Mouse (Mus musculus): ENCODE measurements around the gene Gm13275.
"Not testable (repeated sequence)": the region's sequence is repeated elsewhere in the genome, so short reads cannot be mapped to it uniquely, and the experiment has no call there.

Gm13275 gene

DNA sequence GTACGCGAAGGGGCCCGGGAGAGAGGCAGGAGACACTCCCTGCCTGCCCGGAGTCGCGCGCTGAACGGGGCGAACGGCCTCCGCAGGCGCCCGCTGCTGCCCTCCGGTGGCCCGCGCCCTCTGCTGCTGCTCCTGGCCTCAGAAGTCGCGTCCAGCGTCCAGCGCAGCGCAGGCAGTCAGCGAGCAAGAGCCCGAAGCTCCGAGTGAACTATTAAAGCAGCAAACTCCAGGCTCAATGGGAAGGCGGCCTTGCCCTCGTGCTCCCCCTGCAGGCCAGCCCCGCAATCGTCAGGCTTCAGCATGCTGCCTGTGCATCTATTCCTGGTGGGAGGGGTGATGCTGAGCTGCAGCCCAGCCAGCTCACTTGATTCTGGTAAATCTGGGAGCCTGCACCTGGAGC, 2.8 kb downstream of the Gm13275 start, which contains the start of gene Gm13279:
Gene Gm13279, plus strand, starts transcription at position 301 of the 400 bp plus-strand sequence.
- DNase-seq (ENCODE audit: low read depth, low spot score) = not testable (repeated sequence)

DNA sequence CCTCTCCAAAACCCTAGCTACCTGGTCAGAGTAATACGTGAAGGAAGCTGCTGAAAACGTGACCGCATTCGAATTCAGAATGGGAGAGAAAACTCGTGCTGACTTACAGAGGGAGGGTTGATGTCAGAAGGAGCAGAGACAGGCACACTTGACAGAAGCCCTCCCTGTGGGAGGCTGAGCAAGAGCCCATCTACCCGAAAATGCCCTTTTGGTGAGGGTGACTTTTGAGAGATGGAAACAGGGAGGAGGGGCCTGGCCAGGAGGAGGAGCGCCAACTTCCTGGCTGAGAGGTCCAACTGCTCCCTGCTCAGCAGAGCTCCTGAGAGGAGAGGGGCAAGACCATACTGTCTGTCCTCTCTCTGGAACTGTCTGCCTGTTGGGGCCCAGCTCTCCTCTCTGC, 5.1 kb downstream of the Gm13275 start, which contains the start of gene Gm13285:
Gene Gm13285, plus strand, starts transcription at position 301 of the 400 bp plus-strand sequence.
- DNase-seq (ENCODE audit: low read depth, low spot score) = not testable (repeated sequence)

DNA sequence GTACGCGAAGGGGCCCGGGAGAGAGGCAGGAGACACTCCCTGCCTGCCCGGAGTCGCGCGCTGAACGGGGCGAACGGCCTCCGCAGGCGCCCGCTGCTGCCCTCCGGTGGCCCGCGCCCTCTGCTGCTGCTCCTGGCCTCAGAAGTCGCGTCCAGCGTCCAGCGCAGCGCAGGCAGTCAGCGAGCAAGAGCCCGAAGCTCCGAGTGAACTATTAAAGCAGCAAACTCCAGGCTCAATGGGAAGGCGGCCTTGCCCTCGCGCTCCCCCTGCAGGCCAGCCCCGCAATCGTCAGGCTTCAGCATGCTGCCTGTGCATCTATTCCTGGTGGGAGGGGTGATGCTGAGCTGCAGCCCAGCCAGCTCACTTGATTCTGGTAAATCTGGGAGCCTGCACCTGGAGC, 8.7 kb downstream of the Gm13275 start, which contains the start of gene Gm13287:
Gene Gm13287, plus strand, starts transcription at position 301 of the 400 bp plus-strand sequence.
- not testable (repeated sequence) for DNase-seq (ENCODE audit: low read depth, low spot score)

DNA sequence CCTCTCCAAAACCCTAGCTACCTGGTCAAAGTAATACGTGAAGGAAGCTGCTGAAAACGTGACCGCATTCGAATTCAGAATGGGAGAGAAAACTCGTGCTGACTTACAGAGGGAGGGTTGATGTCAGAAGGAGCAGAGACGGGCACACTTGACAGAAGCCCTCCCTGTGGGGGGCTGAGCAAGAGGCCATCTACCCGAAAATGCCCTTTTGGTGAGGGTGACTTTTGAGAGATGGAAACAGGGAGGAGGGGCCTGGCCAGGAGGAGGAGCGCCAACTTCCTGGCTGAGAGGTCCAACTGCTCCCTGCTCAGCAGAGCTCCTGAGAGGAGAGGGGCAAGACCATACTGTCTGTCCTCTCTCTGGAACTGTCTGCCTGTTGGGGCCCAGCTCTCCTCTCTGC, 10.9 kb downstream of the Gm13275 start, which contains the start of gene Gm13288:
Gene Gm13288, plus strand, starts transcription at position 301 of the 400 bp plus-strand sequence.
- not testable (repeated sequence) for DNase-seq (ENCODE audit: low read depth, low spot score)

DNA sequence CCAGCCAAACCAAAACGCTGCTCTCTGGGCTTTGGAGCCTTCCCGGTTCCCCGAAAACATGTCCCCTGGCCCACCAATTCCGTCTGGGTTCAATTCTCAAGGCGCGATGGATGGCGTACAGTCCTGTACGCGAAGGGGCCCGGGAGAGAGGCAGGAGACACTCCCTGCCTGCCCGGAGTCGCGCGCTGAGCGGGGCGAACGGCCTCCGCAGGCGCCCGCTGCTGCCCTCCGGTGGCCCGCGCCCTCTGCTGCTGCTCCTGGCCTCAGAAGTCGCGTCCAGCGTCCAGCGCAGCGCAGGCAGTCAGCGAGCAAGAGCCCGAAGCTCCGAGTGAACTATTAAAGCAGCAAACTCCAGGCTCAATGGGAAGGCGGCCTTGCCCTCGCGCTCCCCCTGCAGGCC, 11.5 kb downstream of the Gm13275 start:
- DNase-seq (ENCODE audit: low read depth, low spot score) = not testable (repeated sequence)

DNA sequence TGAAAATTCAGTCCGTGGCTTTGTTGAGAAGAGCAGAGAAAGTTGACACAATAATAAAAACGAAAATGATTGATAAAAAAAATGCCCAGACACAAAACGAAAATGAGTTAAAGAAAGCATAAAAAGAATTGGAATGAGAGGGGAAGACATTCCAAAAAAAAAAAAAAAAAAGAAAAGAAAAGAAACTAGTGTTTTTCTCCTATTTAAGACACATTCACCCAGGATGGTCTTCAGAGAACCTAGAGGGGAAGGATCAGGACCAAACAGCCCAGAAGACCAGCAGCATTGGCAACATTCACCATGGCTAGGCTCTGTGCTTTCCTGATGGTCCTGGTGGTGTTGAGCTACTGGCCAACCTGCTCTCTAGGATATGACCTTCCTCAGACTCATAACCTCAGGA, 21.6 kb downstream of the Gm13275 start, which contains the start of gene Ifna7:
Gene Ifna7, plus strand, starts transcription at position 301 of the 400 bp plus-strand sequence.
- DNase-seq (ENCODE audit: low read depth, low spot score) = no peak

DNA sequence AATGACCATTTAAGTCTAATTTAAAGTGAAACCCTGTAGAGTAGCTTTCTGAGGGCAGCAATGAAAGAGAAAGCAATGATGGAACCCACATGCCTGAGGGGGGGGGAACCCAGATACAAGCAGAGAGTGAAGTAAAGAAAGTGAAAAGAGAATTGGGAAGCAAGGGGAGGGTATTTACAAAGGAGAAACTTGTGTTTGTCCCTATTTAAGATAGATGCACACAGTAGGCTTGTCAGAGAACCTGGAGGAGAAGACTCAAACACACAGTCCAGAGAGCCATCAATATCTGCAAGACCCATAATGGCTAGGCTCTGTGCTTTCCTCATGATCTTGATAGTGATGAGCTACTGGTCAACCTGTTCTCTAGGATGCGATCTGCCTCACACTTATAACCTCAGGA, 25.4 kb downstream of the Gm13275 start, which contains the start of gene Ifna11:
Gene Ifna11, plus strand, starts transcription at position 301 of the 400 bp plus-strand sequence.
- no peak for DNase-seq (ENCODE audit: low read depth, low spot score)

DNA sequence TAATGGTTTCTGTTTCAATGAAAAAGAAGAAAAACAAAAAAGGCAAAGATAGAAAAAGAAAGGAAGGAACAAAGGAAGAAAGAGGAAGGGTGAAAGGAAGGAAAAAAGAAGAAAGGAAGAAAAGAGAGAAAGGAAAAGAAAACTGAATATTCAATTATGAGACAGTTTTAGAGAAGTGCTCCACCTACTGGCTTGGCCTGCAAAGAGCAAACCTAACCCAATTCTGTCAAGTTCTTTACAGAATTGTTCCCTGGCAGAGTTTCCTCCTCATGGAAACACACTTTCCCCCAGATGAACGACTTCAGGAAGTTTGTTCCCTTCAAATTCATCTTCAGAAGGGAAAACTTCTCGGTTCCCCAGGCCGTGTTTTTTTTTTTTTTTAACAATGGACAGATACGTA, 28.7 kb downstream of the Gm13275 start:
- DNase-seq (ENCODE audit: low read depth, low spot score) = peak; percentile 29

DNA sequence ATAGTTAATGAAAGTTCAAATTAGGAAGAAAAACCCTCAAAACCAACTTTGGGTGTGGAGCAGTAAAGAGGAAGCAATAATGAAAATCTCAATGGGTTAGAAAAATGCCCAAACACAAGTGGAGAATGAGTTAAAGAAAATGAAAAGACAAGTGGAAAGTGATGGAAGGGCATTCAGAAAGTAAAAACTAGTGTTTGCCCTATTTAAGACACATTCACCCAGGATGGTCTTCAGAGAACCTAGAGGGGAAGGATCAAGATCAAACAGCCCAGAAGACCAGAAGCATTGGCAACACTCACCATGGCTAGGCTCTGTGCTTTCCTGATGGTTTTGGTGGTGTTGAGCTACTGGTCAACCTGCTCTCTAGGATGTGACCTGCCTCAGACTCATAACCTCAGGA, 32.8 kb downstream of the Gm13275 start, which contains the start of gene Ifna6:
Gene Ifna6, plus strand, starts transcription at position 301 of the 400 bp plus-strand sequence.
- DNase-seq (ENCODE audit: low read depth, low spot score) = not testable (repeated sequence)

DNA sequence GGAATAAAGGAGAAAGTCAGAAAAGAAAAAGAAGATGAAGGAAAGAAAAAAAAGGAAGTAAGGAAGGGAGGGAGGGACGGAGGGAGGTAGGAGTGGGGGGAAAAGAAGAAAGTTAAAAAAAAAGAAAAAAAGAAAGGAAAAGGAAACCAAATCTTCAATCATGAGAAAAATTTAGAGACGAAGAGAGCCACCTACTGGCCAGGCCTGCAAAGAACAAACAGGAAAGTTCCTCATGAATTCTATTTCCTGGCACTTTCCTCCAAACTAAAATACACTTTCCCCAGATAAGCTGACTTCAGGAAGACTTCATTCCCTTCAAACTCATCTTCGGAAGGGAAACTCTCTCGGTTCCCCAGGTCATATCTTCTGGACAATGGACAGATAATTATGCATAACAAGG, 36.2 kb downstream of the Gm13275 start:
- DNase-seq (ENCODE audit: low read depth, low spot score) = peak; percentile 37

DNA sequence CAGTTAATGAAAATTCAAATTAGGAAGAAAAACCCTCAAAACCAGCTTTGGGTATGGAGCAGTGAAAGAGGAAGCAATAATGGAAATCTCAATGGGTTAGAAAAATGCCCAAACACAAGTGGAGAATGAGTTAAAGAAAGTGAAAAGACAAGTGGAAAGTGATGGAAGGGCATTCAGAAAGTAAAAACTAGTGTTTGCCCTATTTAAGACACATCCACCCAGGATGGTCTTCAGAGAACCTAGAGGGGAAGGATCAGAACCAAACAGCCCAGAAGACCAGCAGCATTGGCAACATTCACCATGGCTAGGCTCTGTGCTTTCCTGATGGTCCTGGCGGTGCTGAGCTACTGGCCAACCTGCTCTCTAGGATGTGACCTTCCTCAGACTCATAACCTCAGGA, 40.9 kb downstream of the Gm13275 start, which contains the start of gene Ifna5:
Gene Ifna5, plus strand, starts transcription at position 301 of the 400 bp plus-strand sequence.
- DNase-seq (ENCODE audit: low read depth, low spot score) = not testable (repeated sequence)

DNA sequence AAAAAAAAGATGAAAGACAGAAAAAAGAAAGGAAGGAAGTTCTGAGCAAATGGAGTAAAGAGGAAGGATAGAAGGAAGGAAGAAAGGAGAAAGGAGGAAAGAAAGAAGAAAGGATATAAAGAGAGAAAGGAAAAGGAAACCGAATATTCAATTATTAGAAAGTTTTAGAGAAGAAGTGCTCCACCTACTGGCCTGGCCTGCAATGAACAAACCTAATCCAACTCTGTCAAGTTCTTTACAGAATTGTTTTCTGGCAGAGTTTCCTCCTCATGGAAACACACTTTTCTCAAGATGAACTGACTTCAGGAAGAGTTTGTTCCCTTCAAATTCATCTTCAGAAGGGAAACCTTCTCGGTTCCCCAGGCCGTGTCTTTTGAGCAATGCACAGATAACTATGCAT, 44.5 kb downstream of the Gm13275 start:
- DNase-seq (ENCODE audit: low read depth, low spot score) = peak; percentile 18

DNA sequence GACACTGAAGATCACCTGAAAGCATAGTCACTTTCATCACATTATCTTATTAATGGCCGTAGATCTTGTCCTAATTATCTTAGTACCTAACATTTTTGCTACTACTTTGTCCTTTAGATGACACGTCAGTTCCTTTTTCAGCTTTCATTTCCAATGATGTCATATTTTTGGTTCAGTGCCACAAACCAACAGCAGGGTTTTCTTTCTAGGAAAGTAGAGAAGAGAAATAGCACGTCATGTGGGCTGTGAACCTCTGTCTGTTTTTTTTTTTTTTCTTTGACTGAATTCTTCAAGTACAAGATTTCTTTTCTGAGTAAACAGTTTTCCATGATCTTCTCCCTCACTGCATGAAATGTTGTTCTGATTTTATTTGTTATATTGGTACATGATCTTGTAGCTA, 45.8 kb downstream of the Gm13275 start:
- DNase-seq (ENCODE audit: low read depth, low spot score) = no peak

DNA sequence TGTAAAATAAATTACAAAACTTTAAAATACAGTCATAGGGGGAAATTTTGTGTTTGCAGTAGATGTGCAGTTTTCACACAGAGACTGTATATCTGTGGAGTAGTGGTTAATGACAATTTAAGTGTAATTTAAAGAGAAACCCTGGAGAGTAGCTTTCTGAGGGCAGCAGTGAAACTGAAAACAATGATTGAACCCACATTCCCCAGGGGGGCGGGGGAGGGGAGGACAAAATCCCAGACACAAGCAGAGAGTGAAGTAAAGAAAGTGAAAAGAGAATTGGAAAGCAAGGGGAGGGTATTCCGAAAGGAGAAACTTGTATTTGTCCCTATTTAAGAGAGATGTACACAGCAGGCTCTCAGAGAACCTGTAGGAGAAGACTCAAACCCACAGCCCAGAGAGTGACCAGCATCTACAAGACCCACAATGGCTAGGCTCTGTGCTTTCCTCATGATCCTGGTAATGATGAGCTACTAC, 47.2 kb downstream of the Gm13275 start, which contains the start of gene Ifna4:
Gene Ifna4, plus strand, starts transcription at position 424 of the 474 bp plus-strand sequence.
- DNase-seq (ENCODE audit: low read depth, low spot score) = no peak
